Mouse (Mus musculus): ENCODE measurements around the gene Phf5a.

- TF ChIP-seq USF1 (IDR thresholded peaks at IDR 0.05; ENCODE audit: low read depth), result no peak
- no peak for TF ChIP-seq MYOG (IDR thresholded peaks at IDR 0.05; ENCODE audit: control insufficient read depth in 1 of 3, insufficient read depth in 1 of 3, insufficient read length in 2 of 3, low read depth in 2 of 3)
- TF ChIP-seq MAX (IDR thresholded peaks at IDR 0.05; ENCODE audit: low read depth), result no peak
- TF ChIP-seq POLR2A (IDR thresholded peaks at IDR 0.05; ENCODE audit: insufficient read length, low read depth), result no peak
- no peak for TF ChIP-seq CEBPB (IDR thresholded peaks at IDR 0.05; ENCODE audit: insufficient read depth, poor library complexity, severe bottlenecking)
- TF ChIP-seq TCF12 (IDR thresholded peaks at IDR 0.05; ENCODE audit: insufficient read depth, poor library complexity, severe bottlenecking), result no peak
- no peak for TF ChIP-seq POLR2AphosphoS2 (IDR thresholded peaks at IDR 0.05; ENCODE audit: insufficient read length, low read depth)
- TF ChIP-seq TCF3 (IDR thresholded peaks at IDR 0.05; ENCODE audit: insufficient read length, low read depth), result no peak
- no peak for TF ChIP-seq SRF (IDR thresholded peaks at IDR 0.05; ENCODE audit: control insufficient read depth, insufficient read length, low read depth)
- no peak for TF ChIP-seq MYOD1 (IDR thresholded peaks at IDR 0.05; ENCODE audit: control insufficient read depth in 1 of 3, insufficient read length in 2 of 3, low read depth in 2 of 3)
- TF ChIP-seq E2F4 (IDR thresholded peaks at IDR 0.05; ENCODE audit: insufficient read depth), result no peak
- TF ChIP-seq REST (IDR thresholded peaks at IDR 0.05; ENCODE audit: insufficient read depth, insufficient read length), result no peak
Observed at GRCm38 (mm10) chr15:81842275-81842674, 29.4 kb downstream of the Phf5a start.

Data from myocyte (in vitro differentiated cells).